Mouse (Mus musculus) layer of hippocampus, adult 2 months (tissue): ENCODE measurements around the gene Cacnb3. TPM values are rescaled to one million over a fixed set of nuclear protein-coding genes. Genes with fewer than 3 reads are reported as not detected.

Source experiments
- DNase-seq, 2 experiments: peaks; one replicate each; pipeline ENCODE4 v3.0.0; 2022; ENCODE audit warnings: low spot score in 2 of 2
- H3K27ac ChIP-seq: fragments of 200-600 bp; 2 replicates; pipeline ENCODE4 v1.8.1; 2022
- H3K4me3 ChIP-seq: fragments of 200-600 bp; 2 replicates; pipeline ENCODE4 v1.8.1; 2022; ENCODE audit warnings: mild to moderate bottlenecking
- CTCF ChIP-seq: fragments of 200-600 bp; conservative IDR thresholded peaks from 2 replicates; pipeline ENCODE4 v1.8.1; 2022; ENCODE audit warnings: antibody characterized with exemption, mild to moderate bottlenecking, moderate library complexity
- total RNA-seq, 2 experiments: library from RNA; stranded (reverse); gene quantifications; 2 replicates each; pipeline ENCODE4 v1.2.3; 2021

Gene Cacnb3
- total RNA-seq, 2 experiments from 2014 or later: 207 to 212 TPM

DNA sequence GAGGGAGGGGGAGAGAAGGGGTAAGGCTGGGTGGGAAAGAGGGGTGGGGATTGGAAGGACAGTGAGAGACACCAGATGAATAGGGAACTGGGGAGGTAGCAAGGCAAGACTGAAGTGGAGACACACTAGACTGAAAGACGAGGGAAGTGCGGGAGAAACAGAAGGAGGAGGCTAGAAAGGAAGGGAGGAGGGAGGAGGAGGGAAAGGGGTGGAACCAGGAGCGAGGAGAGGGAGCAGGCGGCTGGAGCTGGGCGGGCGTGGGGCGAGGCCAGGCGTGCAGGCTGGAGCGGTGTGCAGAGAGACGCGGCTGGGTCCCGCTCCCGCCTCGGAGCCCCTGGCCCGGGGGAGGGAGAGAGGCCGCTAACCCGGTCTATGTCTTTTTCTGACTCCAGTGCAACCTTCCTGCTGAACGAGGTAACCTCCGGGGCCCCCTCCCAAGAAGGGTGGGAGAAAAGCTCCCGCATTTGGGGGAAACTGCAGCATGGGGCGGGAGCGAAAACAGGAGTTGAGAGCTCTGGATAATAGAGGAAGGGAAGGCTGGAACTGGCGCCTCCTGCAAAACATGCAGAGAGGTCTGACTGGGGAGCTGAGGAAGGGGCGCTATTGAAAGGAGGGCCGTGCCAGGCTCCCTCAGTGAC lies 1.6 kb downstream of the Cacnb3 start:
- Histone ChIP-seq H3K27ac (no peak overlapping the region), H3K4me3 (peak overlapping the region; percentile 53)
- DNase-seq: peak in 1 of 2 experiments; percentile 65
- TF ChIP-seq CTCF: no peak

DNA sequence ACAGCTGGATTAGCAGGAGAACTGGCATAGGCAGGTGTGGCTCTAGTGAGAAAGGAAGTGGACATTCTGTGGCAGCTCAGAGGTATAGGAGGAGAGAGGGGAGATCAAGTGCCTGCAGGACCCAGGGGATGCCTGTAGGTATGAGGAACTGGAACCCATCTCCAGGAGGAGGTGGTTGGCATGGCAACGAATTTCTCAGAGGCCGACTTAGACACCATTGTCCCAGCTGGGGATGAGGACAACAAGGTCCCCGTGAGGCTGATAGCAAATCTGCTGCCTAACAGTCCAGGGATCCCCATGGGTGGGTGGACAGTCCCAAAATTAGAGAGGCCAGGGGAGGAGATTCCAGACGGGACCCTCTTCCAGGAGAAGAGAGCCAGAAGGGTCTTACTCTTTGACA lies 2.3 kb downstream of the Cacnb3 start:
- Histone ChIP-seq H3K27ac (no peak overlapping the region), H3K4me3 (peak overlapping the region; percentile 53; the same call in 1 of the 2 replicates)
- DNase-seq: no peak
- TF ChIP-seq CTCF: no peak

- Histone ChIP-seq H3K4me3 (peak overlapping the region; percentile 67), H3K27ac (peak overlapping the region; percentile 84)
- TF ChIP-seq CTCF: no peak
- no peak for DNase-seq
Measured at GRCm38 (mm10) chr15:98633822-98634470, 3.3 kb downstream of the Cacnb3 start.

DNA sequence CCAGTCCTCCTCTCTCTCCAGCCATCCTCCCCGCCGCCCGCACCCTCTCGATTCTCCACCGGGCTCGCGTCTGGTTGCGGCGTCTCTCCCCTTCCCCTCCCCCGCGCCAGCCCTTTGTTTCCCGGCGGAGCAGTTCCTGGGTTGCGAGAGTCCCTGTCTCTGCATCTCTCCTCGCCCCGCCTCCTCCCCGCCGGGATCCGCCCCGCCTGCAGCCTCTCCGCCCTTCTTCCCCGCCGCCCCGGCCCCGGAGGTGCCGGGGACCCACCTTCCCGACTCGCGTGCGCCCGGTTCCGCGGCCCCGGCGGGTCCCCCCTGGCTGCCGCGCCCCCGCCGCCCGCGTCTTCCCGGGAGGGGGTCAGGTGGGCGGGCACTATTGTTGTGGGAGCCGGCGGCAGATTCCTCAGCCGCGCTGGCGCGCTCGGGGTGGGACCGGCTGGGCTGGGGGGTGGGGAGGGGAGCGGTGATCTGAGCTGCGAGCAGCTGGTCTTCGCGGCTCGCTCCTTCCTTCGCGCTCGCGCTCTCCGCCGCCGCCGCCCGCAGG lies 4.0 kb downstream of the Cacnb3 start:
- DNase-seq: peak; percentile 74 to 85
- no peak for TF ChIP-seq CTCF
- H3K27ac ChIP-seq: peak overlapping the region; percentile 84
- H3K4me3 ChIP-seq: peak overlapping the region; percentile 67

DNA sequence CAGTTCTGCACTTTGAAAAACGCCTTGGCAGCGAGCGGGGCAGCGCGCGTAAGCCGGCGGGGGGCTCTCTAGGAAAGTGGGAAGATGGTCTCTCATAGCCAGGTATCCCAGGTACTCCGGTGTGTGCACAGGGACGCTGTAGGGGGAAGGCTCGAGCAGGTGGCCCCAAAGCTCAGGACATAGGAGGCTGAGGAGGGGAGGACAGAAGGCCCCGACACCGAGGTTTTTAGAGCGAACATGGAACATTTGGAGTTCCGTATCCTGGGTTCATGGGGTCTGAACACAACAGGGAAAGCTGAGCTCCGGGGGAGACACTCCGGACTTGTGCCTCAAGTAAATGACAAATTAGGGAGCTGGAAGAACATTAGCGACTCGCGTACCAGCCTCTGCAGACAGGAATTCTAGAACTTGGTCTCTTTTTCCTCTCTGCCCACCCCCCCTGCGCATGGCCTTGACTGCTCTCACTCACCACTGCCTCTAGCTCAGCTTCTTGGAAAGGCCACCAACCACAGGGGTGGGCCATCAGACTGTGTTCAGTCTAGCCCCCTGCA lies 4.7 kb downstream of the Cacnb3 start:
- DNase-seq: no peak
- no peak for TF ChIP-seq CTCF
- Histone ChIP-seq H3K4me3 (peak overlapping the region; percentile 67), H3K27ac (peak overlapping the region; percentile 84)

- peak overlapping the region; percentile 84; the same call in 1 of the 2 replicates for H3K27ac ChIP-seq
- peak overlapping the region; percentile 67 for H3K4me3 ChIP-seq
- no peak for DNase-seq
- TF ChIP-seq CTCF: no peak
Measured at GRCm38 (mm10) chr15:98636517-98636916, 5.9 kb downstream of the Cacnb3 start.

- TF ChIP-seq CTCF: no peak
- DNase-seq: no peak
- no peak overlapping the region for H3K27ac ChIP-seq
- no peak overlapping the region; the same call in 1 of the 2 replicates for H3K4me3 ChIP-seq
Measured at GRCm38 (mm10) chr15:98637155-98637554, 6.5 kb downstream of the Cacnb3 start.

GRCm38 (mm10) chr15:98640157-98640556 lies 9.5 kb downstream of the Cacnb3 start:
- H3K4me3 ChIP-seq: no peak overlapping the region
- H3K27ac ChIP-seq: no peak overlapping the region
- no peak for TF ChIP-seq CTCF
- DNase-seq: no peak

GRCm38 (mm10) chr15:98644406-98644805 lies 13.8 kb downstream of the Cacnb3 start:
- Histone ChIP-seq H3K4me3 (no peak overlapping the region), H3K27ac (peak overlapping the region; percentile 63; the same call in 1 of the 2 replicates)
- no peak for DNase-seq
- no peak for TF ChIP-seq CTCF

- Histone ChIP-seq H3K4me3 (no peak overlapping the region), H3K27ac (peak overlapping the region; percentile 63; the same call in 1 of the 2 replicates)
- no peak for DNase-seq
- TF ChIP-seq CTCF: no peak
Measured at GRCm38 (mm10) chr15:98645057-98646026, 14.7 kb downstream of the Cacnb3 start.

DNA sequence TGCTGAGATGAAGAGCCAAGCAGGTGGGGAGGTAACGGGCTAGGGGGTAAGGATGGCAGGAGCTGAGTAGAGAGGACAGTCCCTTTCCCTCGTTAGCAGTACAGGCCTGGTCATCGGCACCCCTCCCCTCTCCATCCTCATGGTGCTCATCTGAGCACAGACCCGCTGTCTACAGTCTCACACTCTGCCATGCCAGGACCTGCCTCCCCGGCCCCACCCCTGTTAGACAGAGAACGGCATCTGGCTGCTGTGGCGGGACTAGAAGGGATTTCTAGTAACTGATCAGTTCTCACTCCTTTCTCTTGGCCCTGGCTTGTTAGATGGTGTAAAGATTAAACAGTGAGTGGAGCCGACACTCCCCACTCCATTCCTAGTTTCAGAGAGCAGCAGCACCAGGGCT lies 16.1 kb downstream of the Cacnb3 start:
- DNase-seq: no peak
- no peak for TF ChIP-seq CTCF
- peak overlapping the region; percentile 18; the same call in 1 of the 2 replicates for H3K27ac ChIP-seq
- no peak overlapping the region for H3K4me3 ChIP-seq

DNA sequence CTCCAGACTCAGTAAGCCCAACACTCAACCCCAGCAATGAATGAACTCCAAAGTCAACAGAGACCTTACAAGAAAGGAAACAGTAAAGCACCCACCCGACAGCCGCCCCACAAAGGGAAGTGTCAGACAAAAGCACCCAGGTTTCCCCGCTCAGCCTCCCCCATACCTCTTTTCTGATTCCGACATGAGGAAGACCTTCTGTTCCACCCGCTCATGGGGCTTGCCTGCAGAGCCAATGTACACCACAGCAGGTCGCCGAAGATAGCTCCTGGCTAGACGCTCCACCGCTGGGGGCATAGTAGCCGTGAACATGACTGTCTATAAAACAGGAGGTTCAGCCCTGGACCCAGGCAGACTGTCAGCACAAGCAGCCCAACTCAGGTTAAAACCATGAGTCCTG lies 16.7 kb downstream of the Cacnb3 start:
- TF ChIP-seq CTCF: peak; percentile 26
- no peak for DNase-seq
- H3K27ac ChIP-seq: peak overlapping the region; percentile 61; the same call in 1 of the 2 replicates
- no peak overlapping the region for H3K4me3 ChIP-seq

DNA sequence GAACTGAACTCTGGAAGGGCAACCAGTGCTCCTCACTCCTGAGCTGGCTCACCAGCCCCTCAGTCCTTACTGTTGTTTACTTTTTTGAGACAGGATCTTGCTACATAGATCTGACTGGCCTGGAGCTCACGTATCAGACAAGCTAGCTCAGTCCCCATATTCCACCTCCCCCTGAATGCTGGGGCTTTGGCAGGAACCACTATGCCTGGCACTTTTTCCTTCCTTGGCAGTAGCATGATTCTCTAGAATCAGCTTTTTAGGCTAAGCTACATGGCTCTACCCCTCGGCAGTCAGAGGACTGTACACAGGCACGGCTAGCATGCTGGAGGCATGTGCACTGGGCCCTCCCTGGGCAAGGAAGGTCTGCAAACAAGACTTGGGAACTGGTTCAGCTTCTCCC lies 17.4 kb downstream of the Cacnb3 start:
- no peak overlapping the region for H3K4me3 ChIP-seq
- DNase-seq: no peak
- peak overlapping the region; percentile 61 for H3K27ac ChIP-seq
- no peak for TF ChIP-seq CTCF
